Mouse (Mus musculus) right cerebral cortex, adult 2 months (tissue): Measurements from ENCODE around the gene Wfdc5.
"Not testable (repeated sequence)": the region's sequence is repeated elsewhere in the genome, so short reads cannot be mapped to it uniquely, and the experiment has no call there.

Experiments used
- DNase-seq, 2 experiments: peaks; one replicate each; pipeline ENCODE4 v3.0.0; 2021 to 2022; ENCODE audit warnings: low spot score in 2 of 2

The Wfdc5 gene

DNA sequence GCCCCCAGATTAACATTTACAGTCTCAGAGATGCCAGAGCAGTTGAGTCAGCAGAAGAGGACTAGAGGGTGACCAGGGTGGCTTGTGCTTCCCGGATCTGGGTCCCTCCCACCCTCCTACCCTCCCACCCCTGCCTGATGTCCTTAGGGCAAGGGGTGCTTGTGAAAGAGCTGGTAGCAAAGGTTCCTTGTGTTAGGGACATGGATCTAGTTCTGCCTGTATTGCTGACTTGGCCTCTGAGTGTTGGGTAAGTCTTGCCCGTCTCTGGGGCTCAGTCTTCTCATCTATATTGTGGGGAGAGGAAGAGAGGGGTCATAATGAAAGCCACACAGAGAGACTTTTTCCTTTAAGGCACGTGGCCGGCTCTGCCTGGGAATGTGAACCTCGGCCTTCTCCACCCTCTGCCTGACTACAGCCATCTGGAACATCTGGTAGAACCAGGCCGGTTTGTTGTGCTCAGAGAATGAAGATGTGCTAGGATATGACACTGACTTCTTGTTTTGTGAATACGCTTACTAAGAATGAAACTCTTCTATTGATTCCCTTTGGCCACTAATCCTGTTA lies at the start of gene Wfdc5:
Wfdc5 (minus strand) TSS at position 51 of the 564 bp plus-strand sequence.
- no peak for DNase-seq

DNA sequence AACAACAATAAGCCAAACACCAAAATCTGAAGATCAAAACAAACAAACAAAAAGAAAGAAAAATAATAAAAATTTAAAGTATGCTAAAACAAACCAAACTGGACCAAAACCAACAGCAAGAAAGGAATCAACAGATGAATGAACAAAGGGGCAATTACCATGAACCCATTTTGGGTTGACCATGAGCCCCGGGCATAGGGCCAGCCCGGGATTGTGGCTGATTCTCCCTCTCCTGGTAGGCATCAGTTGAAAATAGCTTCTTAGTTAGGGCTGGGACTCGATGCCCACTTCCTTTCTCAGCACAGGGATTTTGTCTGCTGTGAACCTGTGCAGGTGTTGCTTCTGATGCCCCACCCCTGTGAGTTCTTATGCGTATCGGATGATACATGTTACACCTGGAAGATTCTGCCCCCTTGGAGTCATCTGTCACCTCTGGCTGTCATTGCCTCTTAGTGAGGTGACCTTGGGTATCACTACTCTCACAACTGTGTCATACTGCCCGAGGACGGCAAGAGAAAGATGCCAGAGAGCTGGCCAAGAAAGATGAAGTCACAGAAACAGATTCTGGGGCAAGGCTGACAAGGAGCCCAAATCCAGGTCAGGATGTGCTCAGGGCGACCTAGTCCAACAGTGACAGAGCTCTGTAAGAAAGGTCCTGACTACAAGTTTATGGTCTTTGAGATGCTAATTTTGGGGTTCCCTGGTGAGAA lies 46.0 kb upstream of the Wfdc5 start:
- DNase-seq: no peak

DNA sequence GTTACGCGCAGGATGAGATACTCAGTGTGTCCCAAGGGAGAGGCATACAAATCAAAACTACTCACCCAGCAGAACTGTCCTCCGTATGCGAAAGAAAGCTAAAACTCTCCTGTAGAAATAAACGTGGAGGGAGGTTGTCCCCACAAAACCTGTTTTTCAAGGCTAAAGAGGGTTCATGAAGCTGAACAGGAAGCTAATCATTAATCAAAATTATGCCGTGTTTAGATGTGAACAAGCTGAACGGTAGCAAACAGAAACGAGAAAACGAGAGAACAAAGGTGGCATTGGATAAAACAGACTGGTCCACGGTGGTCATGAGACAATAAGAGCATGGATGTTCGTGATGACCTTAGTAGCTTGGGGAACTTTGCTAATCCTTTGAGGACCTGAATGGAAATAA lies 39.0 kb upstream of the Wfdc5 start, which contains the start of gene Wfdc15b:
Wfdc15b (minus strand) TSS at position 139 of the 400 bp plus-strand sequence.
- no peak for DNase-seq

DNA sequence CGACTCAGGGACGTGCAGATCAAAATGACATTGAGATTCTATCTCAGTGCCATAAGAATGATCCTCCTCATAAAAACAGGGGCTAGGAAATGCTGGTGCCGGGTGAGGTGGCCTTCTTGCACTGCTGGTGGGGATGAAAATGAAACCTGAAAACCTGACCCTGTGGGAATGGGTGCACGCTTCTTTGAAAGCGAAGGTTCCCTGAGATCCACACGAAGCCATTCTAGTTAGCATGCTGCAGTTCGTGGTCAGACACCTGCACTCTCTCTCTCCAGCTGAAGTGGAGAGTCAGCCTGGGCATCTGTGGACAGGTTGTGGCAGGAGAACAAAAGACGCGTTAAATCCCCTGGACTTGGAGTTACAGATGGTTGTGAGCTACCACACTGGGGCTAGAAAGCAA lies 36.8 kb upstream of the Wfdc5 start:
- no peak for DNase-seq

DNA sequence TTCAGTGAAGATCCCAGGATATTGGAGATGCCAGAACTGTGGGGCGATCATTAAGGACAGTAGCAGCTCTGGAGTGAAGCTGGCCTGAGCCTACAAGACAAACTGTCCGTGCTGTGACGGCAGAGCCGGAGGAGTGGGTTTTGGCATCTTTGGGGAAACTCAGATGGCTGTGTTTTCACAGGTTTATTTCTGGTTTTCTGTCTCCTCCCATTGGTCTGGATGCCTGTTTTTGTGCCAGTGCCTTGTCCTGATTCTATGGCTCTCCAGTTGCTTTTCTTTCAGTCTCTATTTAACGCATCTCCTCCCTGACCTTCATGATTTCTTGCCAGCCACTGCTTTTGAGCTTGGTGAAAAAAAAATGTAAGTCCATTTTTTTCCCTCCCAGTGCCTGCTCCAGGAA lies 30.2 kb upstream of the Wfdc5 start:
- no peak for DNase-seq

DNA sequence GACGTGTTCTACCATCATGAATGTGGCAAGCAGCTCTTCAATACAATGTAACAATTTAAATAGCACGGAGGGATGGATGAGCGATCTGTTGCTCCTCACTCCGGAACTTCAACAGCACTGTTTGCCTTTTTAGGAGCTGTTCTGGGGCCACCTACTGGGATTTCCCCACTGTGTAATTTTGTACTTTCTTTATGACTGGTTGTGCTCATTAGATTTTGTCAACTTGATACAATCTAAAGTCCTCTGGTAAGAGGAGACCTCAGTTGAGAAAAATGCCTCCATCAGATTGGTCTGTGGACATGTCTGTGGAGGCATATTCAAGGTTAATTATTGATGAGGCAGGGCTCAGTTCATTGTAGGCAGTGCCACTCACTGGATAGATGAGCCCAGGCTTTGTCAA lies 28.4 kb upstream of the Wfdc5 start:
- no peak for DNase-seq

DNA sequence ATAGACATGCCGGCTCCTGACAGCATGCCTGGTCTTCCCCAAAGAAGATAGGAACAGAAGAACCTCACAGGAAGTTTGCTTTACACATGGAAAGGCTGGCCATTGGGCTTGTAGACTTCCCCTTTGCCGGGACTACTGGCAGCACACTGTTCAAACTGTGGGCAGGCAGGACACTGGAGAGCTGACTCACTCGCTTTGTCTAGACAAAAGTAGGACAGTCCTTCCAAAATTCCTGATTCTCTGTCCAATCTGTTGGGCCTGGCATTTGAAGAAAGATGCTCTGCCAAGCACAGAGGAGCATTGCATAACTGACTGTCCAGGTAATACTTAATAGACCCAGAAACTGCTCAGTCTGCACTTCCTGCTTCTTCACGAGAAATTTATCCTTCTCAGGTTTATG lies 24.1 kb upstream of the Wfdc5 start:
- peak; percentile 5 to 19 for DNase-seq

DNA sequence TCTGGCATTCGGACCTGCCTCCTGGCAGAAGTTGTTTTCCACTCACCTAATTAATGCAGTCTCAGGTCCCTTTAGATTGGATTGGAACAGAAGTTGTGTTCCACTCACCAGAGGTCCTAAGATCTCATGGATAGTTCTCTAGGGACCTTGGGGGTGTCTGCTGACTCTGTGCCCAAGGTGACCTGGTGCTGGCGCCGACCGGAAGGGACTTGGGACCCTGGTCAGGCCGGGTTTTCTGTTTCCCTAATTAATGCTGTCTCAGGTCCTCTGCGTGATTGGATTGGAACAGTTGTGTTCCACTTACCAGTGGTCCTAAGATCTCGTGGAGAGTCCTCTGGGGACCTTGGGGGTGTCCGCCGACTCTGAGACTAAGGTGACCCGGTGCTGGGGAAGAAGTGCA lies 23.5 kb upstream of the Wfdc5 start:
- not testable (repeated sequence) for DNase-seq

DNA sequence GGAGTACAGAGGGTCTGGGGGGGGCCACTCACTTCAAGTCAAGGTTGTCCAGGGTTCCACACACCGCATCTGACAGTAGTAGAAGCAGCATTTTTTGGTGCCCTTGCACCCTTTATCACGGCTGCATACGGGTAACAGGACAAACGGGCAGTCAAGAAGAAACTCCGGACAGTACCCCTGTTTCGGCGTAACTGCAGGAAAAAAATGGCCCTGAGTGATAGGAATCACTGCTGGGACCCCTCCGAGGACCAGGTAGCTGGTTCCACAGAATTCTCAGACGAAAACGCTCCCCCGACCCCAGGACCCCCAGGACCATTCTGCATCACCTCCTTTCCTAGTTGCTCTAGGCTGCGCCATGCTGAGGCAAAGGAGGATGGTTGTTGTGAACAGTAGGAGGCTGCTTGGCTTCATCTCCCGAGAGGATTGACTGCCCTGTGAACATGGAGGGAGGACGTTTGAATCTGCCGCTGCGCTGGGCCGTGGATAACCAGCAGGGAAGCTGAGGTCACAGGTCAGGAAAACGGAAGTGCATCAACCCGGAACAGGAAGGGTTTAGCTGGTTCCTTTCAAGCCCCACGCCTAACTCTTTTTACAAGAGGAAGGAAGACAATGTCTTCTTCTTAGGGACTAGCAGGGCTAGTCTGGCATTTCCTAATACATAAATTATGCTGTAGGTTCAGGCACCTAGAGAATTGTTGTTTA lies 17.2 kb upstream of the Wfdc5 start, which contains the start of gene Wfdc15a:
Wfdc15a (minus strand) TSS at position 505 of the 702 bp plus-strand sequence.
- DNase-seq: no peak

DNA sequence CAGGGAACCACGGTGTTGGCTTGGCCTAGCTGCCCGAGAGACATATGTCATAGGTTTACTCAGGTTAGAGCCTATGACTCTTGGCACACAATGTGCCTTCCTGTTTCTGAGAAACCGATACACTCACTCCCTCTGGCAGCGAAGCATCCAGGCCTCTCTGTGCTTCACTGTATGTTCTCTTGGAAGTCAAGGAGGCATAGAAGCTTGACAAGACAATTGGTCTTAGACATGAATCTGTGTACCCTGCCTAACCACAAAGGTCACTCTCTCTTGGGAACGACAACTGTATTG lies 14.1 kb upstream of the Wfdc5 start:
- DNase-seq: no peak

DNA sequence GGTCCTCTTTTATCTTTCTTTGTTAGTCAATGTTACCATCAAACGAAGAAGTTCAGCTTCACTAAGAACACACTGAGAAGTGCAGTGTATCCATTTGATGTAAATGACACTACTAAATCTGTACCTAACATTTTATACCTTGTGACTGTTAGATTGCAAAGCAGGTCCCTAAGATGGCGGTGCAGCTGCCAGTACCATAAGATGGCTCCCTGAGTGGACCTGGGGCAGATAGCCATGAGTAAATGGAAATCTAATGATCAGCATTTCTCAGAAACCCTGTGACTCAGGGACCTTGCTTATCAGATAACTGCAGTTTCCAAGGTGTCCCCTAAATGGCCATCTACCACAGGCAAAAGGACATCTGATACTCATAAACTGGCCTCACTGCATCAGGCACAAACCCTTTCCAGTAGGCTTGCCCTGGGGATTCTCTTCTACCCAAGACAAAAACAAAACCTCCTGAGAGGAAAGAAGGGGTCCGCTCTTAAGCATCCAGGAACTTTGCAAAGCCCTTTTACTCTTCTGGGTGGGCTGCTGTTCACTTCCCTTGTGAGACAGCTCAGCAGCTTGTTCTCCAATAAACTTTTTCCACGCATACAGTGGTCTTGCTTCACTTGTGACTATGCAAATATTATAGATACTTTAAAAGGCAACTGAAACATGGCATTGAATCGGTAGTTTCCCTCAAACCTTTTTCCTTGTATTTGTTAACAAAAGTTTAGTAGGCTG lies 13.6 kb upstream of the Wfdc5 start:
- no peak for DNase-seq

DNA sequence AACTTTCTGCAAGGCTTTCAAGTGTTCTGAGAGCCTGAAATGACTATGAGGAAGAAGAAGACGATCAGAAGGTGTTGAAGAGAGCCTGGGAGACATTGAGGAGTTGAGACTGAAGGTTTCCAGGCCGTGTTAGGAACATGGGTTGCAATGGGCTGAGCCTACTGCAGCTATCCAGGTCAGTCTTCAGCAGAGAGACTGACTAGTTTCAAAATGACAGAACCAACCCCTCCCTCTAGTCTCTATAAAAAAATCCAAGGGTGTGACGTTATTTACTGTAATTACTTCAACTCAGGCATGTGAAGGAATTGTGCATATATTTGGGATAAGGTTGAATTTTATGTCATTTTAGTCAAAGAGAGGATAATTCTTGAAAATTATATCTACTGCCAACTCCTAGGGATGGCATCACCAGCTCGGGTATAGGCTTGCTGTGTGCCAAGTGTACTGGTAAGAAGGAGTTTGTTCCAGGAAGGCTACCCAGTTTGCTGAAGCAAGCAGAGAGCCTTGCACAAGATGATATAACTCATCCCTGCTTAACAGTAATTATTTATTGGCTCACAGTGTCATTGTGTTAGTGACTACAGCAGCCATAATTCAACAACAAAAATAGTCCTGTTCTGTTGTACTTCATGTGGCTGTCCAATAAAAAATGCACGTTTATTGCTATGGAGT lies 12.6 kb upstream of the Wfdc5 start:
- no peak for DNase-seq

DNA sequence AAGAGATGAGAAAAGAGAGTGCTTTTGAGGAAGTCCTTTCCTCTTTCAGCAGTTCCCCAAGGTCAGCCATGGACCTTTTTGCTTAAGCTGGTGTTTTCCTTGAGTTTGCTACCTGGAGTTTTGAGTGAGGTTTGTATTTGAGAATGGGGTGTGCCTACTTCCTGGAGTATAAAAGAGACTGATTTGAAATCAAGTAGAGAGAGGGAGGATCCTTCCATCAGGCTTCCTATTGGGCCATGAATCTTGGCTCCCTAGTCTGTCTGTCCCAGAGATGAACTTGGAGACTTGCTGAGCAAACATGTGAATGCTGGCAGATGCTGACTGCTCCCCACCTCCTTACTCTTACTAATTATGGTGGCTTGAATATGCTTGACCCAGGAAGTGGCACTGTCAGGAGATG lies 9.7 kb upstream of the Wfdc5 start:
- no peak for DNase-seq

DNA sequence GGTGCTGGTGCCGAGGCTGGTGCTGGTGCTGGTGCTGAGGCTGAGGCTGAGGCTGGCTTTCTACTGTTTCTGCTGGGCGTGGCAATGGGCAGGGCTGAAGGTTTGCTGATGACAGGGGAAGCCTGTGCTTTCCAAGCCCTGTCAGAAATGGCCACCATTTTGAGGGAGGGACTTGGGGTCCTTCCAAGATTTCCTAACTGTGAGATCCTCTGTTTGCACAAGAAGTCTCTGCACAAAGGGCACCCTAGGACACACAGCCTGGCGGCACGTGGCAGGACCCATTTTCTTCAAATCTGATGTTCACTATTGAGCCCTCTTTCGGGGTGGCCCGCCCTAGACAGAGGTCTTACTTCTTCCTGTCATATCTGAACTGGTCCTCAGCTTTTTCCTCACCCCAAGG lies 8.0 kb upstream of the Wfdc5 start, which contains the start of gene Wfdc12:
Wfdc12 (minus strand) TSS at position 33 of the 400 bp plus-strand sequence.
- DNase-seq: no peak

DNA sequence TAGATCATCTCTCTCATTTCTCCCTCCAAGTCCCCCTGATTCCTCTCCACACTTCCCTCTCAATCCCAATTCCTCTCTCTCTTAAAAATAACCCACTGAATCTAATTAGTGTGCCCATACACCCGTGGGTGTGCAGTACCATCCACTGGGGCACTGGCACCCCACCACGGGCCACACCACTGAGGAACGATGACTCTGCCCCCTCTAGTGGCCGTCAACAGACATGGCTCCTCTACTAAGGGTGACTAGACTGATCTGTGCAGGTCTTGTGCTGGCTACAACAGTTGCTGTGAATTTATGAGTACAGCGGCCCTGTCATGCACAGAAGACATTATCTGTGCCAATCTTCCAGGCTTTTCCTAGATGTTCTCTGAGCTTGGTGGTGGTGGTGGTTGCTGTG lies 6.2 kb upstream of the Wfdc5 start:
- DNase-seq: no peak

DNA sequence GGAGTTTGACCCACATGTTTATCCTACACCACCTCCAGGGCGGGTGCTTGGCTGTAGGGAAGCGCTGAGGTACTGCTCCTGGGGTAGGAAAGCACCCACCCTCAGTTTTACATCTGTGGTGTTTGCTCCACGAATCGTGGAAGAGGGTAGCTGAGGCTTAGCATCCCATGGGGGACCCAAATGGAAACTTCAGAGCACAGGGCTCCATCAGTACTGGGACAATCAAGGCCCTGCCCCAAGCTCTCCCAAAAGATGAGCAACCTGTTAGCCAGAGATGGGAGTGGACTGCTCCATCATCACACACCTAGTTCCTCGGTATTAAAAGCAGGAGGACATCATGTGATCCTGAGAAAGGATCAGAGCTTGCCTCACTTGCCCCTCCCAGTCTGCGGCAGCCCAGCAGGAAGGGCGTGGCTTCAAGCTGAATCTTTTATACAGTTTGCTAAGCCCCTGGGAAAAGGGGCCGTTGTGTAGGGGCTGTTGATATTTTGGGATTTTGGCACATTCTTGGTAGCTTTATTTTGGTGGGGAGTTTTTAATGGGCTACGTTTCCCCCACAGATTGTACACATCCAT lies 1.7 kb upstream of the Wfdc5 start:
- no peak for DNase-seq

DNA sequence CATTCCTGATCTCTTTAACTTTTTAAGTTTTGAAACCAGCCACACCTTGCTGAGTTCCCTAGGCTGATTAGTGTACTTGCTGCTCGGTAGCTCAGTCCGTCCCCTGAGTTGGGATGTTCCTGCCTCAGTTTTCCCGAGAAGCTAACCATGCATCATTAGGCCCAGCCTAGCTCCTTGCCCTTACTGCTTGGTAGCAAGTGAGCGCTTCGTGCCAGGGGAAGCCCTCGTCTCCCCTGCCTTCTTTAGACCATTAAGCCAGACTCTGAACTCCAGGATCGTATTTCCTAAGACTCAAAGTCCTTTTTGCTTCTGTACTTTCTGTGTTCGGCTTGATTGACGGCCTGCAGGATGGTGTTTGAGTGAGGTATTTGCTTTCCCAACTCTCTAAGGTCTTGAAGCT lies 798 bp upstream of the Wfdc5 start:
- no peak for DNase-seq

DNA sequence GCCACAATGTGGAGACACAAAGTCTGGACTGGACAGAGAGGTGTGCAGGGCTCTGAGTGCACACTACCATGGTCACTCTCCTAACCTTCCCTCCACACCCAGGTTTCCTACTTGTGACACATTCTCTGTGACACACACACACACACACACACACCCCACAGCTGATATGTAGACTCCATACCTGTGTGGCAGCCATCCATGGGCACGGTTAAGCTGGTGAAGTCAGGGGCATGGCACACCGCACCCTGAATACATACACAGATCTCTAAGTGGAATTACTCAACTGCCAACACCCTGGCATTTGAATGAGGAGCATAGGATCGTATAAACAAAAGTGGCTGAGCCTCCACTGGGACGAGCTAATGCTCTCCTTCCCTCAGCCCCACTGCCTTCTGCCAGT lies 1.8 kb downstream of the Wfdc5 start:
- no peak for DNase-seq

DNA sequence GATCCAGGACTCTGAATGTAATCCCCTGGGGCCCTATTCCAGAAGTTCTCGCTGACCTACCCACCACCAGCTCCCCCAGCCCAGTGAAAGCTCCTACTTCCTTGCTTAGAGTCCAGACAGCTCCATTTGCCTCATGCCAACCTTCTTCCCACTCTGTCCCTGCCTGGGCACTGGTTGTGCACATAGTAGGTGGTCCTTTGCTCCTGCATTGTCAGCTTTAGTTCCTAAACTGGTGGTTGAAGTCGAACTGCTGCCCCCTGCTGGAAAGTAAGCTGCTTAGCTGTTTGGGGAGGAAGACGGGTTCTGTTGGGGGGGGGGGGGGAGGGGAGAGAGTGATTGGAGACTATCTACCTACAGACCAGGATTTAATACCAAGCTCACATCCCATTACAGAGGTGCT lies 2.4 kb downstream of the Wfdc5 start:
- DNase-seq: no peak

DNA sequence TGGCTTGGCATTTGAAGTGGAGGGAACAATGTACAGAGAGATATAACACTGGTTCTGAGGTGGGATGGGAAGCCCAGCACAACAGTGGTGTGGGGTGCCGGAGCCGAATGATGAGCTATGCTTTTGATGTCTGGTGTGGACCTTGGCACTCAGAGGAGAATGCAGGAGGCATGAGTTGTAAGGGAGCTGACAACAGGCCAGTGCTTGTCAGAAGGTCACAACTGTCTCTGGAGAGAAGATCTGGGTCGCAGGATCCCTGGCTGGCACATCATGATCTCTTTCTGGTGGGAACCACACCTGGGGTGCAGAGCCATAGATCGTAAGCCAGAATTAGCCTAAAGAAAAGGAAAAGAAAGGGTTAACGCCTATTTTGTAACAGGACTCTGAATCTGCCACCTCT lies 4.7 kb downstream of the Wfdc5 start:
- DNase-seq: no peak

DNA sequence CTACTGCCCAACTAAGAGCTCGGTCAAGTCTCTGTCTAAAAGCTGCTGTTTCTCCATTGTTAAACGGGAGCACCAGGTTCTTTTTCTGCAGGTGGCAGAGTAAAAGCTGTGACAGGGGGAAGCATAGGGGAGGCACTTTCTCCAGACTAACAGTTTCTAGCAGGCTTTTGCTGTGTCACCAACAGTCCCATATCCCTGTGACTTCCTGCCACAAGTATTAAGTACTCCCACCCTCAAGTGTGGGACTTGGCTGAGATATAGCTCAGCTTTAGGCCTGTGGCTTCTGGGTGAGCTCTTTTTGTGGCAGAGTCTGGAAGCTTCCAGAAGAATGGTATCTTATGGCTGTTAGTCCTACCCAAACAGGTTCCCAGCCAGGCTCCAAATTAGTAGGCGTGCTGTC lies 6.7 kb downstream of the Wfdc5 start:
- DNase-seq: no peak
